Mouse (Mus musculus) granulocyte monocyte progenitor cell, adult 5-6 weeks (primary cell): ENCODE results near the gene Atp13a2. TPM values are rescaled to one million over a fixed set of nuclear protein-coding genes. Genes with fewer than 3 reads are reported as not detected.
A peak's percentile ranks its signal among the peaks of the same experiment; 100 is the strongest.

Experiments
- ATAC-seq: replicated peaks from 2 replicates; pipeline ENCODE4 v1.8.0; 2016; ENCODE audit warnings: mild to moderate bottlenecking, moderate TSS enrichment, inconsistent platforms; ENCODE audit not compliant: poor library complexity, severe bottlenecking
- total RNA-seq, 2 experiments: library from RNA; stranded (forward) in 1 of 2; stranded (reverse) in 1 of 2; fragments of 200-712, 200-1000 nt in 1 of 2; fragments of >200 nt in 1 of 2; fragmentation: Nextera tagmentation in 1 of 2; gene quantifications; 2 replicates each; pipeline ENCODE4 v1.2.3; 2014 to 2017

Atp13a2 gene
- total RNA-seq (2014; fragmentation: Nextera tagmentation): 30.0 and 30.5 TPM in 2 replicates
- total RNA-seq (2017): 14.5 and 23.6 TPM in 2 replicates

GRCm38 (mm10) chr4:140986711-140987395 lies at the start of gene Atp13a2:
Gene Atp13a2 (plus strand): TSS chr4:140986873.
- ATAC-seq: peak; percentile 40

DNA sequence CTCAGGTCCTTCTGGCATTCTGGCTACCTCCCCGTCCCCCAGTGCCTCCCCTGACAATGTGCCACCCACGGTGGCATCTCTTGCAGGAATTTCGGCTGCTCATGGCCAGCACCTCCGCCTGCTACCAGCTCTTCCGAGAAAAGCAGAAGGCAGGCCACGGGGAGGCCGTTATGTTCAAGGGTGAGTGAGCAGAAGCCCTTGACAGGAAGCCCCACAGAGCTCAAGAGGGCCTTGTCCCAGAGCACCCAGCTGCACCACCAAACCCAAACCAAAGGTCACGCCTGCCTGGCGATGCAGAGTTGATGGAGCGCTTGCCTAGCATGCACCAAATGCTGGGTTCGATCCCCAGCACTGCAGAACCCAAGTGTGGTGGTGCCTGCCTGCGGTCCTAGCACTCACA lies 42.3 kb upstream of the Atp13a2 start:
- ATAC-seq: peak; percentile 22; the same call in 1 of the 2 replicates

GRCm38 (mm10) chr4:140944961-140945442 lies 41.7 kb upstream of the Atp13a2 start:
- peak; percentile 91 for ATAC-seq

DNA sequence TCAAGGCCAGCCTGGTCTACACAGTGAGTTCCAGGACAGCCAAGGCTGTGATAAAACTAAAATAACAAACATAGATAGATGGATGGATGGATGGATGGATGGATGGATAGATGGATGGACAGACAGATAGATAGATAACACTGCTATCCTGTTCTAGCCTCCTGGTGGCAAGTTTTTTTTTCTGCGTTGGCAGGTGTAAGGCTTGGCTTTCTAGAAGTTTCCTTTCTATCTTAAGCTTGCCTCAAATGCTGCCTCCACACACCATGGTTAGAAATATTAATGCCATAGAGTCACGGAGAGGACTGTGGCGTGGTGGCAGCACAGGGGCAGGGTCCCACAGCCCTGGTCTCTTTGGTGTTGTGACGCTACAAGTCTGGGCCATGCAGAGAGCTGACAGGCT lies 41.1 kb upstream of the Atp13a2 start:
- no peak for ATAC-seq

DNA sequence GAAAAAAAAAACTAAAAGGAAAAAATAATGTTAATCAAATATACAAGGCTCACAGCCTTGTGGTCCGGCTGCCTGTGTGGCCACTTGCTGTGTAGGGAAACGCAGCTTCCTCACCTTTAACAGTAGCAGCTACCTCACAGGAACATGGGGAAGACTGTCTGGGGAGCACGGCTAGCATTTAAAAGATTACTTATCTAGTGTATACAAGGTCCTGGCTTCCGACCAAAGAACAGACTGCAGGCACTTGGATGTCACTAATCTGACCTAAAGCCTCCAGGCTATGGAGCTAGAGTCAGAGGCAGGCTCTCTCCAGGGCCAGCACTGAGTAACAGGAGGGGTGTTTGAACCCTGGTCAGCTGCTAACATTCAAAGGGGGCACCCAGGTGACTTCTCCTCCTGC lies 40.6 kb upstream of the Atp13a2 start:
- ATAC-seq: no peak

- no peak for ATAC-seq
Measured at GRCm38 (mm10) chr4:140946580-140947205, 40.0 kb upstream of the Atp13a2 start.

- ATAC-seq: no peak
Measured at GRCm38 (mm10) chr4:140947487-140948440, 38.9 kb upstream of the Atp13a2 start.

DNA sequence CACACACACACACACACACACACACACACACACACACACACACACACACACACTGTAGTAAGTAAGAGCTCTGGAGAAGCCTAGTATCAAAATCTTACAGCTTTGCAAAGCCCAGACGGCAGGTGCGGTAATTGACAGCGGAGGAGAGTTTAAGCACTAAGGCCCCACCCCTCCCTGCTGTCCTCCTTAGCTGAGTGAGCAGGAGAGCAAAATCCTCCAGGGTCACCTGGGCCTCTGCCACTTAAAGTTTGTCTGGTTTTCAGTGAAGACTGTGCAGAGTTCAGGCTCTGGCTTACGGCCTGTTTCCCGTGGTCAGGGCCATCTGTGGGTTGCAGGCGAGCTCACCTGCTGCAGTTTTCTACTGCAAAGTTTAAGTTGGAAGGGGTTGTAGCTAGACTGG lies 38.2 kb upstream of the Atp13a2 start:
- ATAC-seq: no peak

- no peak for ATAC-seq
Measured at GRCm38 (mm10) chr4:140949052-140949451, 37.6 kb upstream of the Atp13a2 start.

DNA sequence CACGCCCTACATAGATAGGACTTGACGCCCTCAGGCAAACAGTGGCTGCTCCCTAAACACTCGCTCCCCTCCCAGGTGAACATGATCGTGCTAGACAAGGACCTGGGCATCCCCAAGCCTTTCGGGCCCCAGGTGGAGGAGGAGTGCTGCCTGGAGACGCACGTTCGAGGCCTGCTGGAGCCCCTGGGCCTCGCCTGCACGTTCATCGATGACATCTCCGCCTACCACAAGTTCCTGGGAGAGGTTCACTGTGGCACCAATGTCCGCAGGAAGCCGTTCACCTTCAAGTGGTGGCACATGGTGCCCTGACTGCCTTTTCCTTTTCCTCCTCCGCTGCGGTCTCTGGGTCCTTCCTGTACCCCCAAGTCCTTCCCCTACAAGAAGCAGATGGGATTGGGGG lies 37.1 kb upstream of the Atp13a2 start:
- no peak for ATAC-seq

GRCm38 (mm10) chr4:140950574-140950973 lies 36.1 kb upstream of the Atp13a2 start:
- ATAC-seq: no peak

- peak; percentile 90 for ATAC-seq
Measured at GRCm38 (mm10) chr4:140951861-140952641, 34.6 kb upstream of the Atp13a2 start.

GRCm38 (mm10) chr4:140957131-140957702 lies 29.5 kb upstream of the Atp13a2 start:
- no peak for ATAC-seq

DNA sequence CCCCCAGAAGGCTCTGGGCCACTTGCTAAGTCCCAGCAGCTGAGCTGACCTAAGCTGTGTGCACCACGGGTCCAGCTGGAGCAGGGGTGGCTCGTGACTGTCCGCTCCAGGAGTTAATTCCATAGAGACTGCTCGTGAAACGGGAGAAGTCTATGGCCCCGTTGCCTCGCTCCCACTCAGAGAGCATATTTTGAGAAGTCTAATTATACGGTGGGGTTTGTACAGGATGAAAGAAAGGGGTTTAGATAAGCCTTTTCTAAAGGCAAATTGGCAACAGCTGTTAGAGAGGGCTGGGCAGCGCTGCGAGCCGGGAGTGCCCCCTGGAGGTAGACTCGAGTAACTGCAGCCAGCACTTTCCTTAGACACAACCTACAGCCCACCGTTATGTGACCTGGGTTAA lies 28.9 kb upstream of the Atp13a2 start:
- ATAC-seq: peak; percentile 43

GRCm38 (mm10) chr4:140958319-140958718 lies 28.4 kb upstream of the Atp13a2 start:
- ATAC-seq: no peak

GRCm38 (mm10) chr4:140959128-140959679 lies 27.5 kb upstream of the Atp13a2 start:
- ATAC-seq: no peak

DNA sequence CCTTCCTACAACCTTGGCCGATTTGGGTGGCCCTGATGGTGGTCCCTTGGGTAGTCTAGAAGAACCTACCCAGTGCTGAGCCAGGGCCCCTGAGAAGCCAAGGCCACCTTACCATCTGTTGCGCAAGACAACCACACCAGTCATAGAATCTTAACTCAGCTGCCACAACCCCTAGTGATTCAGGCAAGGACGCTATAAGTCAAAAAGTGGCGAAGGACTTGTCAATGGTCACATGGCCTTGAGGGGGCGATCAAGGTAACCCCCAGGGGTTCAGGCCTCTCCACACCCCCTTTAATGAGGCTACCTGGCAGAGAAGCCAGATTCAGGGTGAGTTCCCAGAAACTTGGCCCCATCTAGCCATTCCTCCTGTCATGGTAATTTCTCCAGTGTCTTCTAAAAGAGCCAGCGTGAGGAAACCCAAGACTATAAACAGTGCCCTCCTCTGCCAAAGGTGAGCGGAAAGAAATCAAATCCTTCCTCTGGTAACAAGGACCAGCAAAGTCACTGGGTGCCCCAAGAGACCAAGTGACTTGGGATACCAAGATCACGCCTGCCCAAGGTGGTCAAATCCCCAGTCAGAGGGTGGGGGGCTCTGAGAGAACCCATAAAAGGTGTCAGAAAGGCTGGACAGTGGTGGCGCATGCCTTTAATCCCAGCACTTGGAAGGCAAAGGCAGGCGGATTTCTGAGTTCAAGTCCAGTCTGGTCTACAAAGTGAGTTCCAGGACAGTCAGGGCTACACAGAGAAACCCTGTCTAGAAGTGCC lies 26.8 kb upstream of the Atp13a2 start:
- 0 out of 2 replicates have a peak, but pooled peaks have one; percentile 5 for ATAC-seq

DNA sequence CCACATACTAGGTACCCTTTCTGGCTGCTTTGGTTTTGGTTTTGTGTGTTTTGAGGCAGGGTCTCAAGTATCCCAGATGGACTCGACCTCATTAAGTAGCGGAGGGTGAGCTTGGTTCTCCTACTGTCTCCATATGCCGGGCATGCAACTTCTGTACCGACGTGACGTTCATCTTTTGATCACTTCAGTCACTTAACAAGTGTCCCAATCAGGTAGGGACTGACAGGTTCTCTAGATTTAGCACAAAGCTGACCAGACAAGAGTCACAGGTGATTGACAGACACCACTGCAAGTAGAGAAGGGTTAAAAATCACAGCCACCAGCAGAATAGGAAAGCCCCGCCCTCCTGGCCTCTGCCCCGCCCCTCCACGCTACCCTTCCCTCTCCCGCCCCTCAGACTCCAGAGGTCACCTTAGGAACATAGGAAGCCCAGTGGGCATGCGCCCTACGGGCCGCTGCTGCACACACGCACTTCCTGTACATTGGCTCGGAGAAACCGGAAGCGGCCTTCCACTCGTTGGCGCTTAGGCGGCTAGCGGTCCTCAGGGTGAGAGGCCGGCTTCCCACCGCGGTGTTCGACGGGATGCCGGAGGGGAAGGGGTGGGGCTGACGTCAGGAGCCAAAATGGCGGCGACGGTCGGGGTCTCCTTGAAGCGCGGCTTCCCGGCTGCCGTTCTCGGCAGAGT lies 25.7 kb upstream of the Atp13a2 start, which contains the start of gene Sdhb:
Gene Sdhb, plus strand, starts transcription at position 423 of the 686 bp plus-strand sequence.
- ATAC-seq: peak; percentile 84
